Mouse (Mus musculus): ENCODE data around the gene Lpo. TPM values are rescaled to one million over a fixed set of nuclear protein-coding genes. Genes with fewer than 3 reads are reported as not detected.
"Not testable (repeated sequence)": the region's sequence is repeated elsewhere in the genome, so short reads cannot be mapped to it uniquely, and the experiment has no call there.

The Lpo gene
- under 1 TPM; 0.40 to 0.91 (median 0.69) TPM for total RNA-seq (2022)

- no peak for DNase-seq (ENCODE audit: low spot score in 2 of 2)
Measured at GRCm38 (mm10) chr11:87828239-87828900, at the start of gene Lpo. Gene Lpo (minus strand): TSS chr11:87828289.

DNA sequence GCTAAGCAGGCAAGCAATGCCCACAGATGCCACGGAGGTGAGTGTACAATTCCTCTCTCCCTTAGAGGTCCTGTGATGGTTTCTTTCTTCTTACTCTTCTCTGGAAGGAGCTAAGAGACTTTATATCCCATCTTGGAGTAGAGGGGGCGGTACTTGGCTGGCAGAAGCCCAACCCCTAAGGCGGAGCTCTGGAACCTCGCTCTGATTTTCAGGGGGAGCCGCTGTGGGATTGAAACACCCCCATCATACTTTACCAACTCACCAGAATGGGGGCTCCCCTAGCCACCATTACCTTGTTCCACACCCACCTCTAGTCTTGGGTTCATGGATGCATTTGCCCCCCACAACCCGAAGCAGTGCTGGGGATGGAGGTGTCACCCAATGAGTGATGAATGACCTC, 47.3 kb upstream of the Lpo start, which contains the start of gene Epx:
TSS of gene Epx (minus strand) at position 101 of the 400 bp plus-strand sequence.
- DNase-seq (ENCODE audit: low spot score in 2 of 2): no peak

DNA sequence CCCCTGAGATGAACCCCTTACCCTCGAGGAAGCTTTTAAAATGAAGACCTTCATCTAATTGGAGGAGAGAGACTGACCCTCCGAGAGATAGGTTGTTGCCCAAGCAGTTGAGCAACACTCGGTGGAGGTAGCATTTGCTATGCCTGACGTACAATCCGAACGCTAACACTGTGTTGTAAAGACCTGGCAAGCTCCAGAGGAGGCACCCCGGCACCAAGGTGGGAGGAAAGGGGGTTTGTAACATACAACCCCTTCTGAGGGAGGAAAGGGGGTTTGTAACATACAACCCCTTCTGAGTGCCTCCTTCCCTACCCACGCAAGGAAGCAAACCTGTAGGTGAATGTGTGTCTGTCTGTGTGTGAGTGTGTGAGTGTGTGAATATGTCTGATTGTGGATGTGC, 43.7 kb upstream of the Lpo start:
- DNase-seq (ENCODE audit: low spot score in 2 of 2): no peak

- DNase-seq (ENCODE audit: low spot score in 2 of 2): no peak
Measured at GRCm38 (mm10) chr11:87870096-87870495, 42.0 kb upstream of the Lpo start.

DNA sequence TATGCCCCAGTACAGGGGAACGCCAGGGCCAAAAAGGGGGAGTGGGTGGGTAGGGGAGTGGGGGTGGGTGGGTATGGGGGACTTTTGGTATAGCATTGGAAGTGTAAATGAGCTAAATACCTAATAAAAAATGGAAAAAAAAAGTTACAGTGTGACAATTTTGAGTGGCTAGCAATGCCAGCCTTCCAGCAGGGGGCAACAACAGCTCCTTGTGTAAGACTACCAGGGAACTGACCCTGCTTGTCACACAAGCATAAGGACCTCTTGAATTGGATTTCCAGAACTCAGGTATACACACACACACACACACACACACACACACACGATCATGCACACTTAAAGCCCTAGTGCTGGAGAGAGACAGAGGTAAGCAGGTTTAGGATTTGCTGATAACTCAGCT, 38.8 kb upstream of the Lpo start:
- not testable (repeated sequence) for DNase-seq (ENCODE audit: low spot score in 2 of 2)

- DNase-seq (ENCODE audit: low spot score in 2 of 2): no peak
Measured at GRCm38 (mm10) chr11:87862805-87863204, 34.7 kb upstream of the Lpo start.

DNA sequence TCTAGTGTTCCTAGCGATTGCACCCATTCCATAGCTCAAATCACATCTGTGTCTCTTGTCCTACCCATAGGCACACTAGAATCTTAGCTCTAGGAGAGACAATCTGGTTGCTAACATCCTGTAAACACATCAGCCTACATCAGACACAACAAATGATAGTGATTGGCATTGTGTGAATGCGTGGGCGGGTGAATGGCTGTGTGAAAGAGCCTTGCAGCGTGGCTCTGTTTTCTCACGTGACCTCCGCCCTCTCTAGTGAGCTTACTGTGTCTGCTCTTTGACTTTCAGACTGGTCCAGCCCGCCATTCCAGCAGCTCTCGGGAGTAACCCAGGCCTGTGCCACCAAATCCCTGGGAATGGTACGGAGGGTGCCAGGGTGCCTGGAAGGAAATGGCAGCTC, 32.3 kb upstream of the Lpo start:
- DNase-seq (ENCODE audit: low spot score in 2 of 2): no peak

DNA sequence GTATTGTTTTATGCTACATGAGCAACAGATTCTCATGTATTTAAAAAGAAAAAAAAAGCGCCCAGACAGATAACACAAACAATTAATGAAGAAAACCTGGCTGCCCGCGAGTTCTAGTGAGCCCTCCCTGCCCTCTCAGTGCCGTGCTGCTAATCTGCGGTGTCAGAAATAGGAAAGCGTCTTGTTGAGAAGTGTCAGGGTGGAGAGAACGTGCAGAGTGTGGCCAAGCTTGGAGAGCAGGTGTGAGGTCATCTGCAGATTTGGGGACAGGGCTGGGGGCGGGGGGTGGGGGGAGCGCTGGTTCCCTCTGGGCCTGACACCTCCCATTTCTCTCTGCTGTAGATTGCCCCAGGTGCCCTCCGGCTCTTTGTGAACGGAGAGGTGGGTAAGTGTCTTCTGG, 31.2 kb upstream of the Lpo start:
- no peak for DNase-seq (ENCODE audit: low spot score in 2 of 2)

GRCm38 (mm10) chr11:87854550-87854949, 26.5 kb upstream of the Lpo start:
- DNase-seq (ENCODE audit: low spot score in 2 of 2): no peak

DNA sequence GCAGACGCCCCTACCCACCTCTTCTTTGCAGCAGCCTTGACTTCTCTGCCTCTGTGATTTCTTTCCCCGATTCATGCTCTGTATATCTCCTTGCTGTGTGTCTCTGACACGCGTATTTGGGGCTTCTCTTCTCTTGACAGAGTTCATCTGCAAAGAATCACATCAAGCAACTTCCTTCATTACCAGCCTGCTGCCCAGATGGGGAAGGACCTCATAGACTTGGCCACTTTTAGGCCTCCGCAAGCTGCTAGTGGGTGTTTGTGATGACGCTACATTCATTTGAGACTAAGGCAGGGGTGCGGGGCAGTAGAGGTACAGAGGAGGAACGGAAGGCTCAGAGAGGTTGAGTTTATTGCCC, 25.5 kb upstream of the Lpo start:
- peak; percentile 24 to 27 for DNase-seq (ENCODE audit: low spot score in 2 of 2)

DNA sequence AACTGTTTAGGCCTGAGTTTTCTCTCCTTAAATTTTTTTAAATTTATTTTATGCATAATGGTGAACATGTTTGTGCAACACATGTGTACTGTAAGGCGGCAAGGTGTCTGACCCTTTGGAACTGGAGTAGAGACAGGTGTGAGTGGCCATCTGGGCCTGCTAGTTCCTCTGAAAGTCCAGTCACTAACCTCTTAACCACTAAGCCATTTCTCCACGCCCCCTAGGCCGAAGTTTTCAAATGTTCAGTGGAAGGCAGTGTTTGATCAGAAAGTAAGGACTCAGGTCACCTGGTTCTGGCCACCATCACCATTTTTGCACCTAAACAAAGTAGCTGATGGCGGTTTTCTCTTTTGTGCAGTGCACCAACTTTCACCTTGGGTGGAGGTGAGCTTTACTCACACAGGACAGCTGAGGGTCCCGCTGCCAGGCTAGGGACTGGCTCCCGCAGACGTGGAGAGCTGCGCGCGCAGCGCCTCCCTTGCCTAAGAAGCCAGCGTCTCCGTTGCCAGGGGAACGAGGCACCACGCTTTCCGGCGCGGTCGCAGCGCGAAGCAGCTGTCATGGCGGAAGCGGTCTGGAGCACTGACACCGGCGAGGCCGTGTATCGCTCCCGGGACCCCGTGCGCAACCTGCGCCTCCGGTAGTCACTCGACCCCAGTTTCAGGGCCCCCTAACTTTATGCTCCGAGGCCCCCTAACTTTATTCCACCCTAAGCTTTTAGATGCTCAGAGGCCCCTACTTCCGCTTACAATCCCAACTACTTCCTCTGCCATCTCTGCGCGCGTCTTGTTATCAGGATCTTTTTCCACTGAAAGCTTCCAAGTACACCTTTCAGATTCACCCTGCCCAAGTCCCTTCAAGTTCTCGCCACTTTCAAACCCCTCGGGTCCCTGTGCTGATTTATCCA, 24.9 kb upstream of the Lpo start, which contains the start of gene Mks1:
TSS of gene Mks1 (plus strand) at position 526 of the 907 bp plus-strand sequence.
- DNase-seq (ENCODE audit: low spot score in 2 of 2): peak; percentile 85 to 88

GRCm38 (mm10) chr11:87847884-87848283, 19.8 kb upstream of the Lpo start:
- no peak for DNase-seq (ENCODE audit: low spot score in 2 of 2)

GRCm38 (mm10) chr11:87846968-87847600, 19.0 kb upstream of the Lpo start:
- DNase-seq (ENCODE audit: low spot score in 2 of 2): no peak

DNA sequence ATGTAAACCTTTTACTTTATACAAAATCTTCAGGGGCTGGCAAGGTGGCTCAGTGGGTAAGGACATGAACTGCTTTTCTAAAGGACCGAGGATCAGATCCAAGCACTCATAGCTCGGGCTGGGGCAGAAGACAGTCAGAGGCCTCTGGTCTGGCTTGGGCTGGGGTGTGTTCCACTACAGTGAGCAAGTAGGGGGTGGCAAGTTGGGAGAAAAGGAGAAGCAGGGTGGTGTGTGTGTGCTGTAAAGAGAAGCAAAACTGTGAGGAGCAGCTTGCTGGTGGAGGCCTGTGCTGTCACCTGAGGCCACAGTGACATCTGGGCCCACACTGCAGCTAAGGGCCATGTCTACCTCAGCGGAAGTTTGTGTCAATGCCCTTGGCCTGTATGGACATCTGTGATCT, 13.3 kb upstream of the Lpo start:
- no peak for DNase-seq (ENCODE audit: low spot score in 2 of 2)

GRCm38 (mm10) chr11:87840676-87841075, 12.6 kb upstream of the Lpo start:
- DNase-seq (ENCODE audit: low spot score in 2 of 2): no peak

GRCm38 (mm10) chr11:87821502-87821901, 6.6 kb downstream of the Lpo start:
- no peak for DNase-seq (ENCODE audit: low spot score in 2 of 2)

DNA sequence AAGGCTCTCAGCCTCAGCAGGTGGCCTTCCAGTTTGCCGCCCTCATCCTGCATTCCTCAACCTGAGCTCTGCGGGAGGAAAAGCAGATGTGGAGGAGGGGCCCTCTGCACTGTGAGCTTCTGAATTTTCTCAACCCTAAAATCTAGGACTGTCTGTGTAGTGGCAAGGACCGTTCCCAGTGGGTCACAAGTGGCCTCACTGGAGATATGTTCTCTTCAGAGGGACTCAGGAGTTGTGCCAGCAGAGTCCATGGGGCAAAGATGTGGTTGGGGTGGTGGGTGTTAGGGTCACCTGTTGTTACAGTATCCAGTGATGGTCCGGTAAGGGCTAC, 10.7 kb downstream of the Lpo start:
- no peak for DNase-seq (ENCODE audit: low spot score in 2 of 2)

DNA sequence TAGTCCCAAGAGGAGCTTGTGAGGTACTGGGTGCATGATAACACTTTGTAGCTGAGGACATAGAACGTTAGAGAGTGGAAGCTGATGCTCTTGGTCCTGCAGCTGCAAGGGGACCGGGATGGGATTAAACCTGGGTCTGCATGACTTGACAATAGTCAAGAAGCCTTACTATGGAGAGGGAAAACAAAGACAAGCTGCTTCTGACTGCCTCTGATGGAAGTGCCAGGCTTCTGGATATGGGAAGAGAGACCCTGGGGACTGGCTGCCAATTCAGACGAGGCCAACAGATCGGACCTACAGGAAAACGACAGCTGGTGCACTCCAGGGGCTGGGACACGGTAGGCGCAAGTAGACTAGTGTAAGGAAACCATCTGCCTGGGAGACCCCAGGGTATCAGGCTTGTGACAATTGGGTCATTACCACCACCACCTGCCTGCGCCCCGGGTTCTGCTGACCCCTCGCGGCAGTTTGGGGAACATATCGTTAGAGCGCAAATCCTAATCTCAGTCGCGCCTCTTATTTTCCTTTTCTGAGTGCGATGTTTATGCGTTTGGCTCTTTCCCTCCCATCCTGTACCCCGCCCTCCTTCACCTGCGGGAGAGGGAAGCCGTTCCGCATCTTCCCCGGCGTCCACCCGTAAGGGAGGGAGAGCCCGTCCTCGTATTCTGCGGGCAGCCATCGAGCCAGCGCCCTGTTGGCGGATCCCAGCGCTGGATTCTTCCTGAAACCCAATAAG, 11.2 kb downstream of the Lpo start:
- peak in 1 of 2 experiments; percentile 48 for DNase-seq (ENCODE audit: low spot score in 2 of 2)

DNA sequence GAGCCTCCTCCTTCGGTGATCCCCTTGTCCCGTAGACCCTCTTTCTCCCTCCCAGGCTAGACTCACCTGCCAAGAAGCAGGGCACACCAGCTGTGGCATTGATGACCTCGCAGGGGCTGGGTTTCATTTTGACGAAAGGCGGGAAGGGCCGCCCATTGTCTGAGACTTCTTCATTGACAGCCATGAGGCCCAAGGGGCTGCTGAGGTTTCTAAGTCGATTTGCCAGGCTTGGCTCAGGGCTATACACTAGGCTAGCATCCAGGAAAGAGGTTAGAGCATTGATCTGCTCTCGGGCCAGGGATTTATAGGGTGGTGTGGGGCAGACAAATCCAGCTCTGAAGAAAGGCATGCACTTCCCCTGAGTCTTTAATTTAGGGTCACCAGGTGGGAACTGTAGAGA, 13.3 kb downstream of the Lpo start:
- no peak for DNase-seq (ENCODE audit: low spot score in 2 of 2)

DNA sequence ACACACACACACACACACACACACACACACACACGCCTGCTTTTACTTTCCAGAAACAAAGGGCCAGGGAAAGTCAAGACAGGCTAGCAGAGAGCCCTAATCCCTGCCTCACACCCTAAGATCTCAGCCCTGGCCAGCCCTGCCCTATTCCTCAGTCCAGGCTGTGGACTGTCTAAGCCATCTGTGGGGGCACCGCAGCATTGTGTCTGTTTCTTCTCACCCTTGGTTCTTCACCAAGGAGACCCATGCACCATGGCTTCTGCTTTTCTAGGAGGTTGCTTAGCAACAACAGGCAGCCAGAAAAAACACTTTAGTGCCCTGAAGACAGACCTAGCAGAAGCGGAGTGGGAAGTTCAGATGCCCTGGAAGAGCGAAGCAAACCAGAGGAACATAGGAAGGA, 16.7 kb downstream of the Lpo start:
- no peak for DNase-seq (ENCODE audit: low spot score in 2 of 2)

GRCm38 (mm10) chr11:87808236-87808635, 19.9 kb downstream of the Lpo start:
- no peak for DNase-seq (ENCODE audit: low spot score in 2 of 2)

DNA sequence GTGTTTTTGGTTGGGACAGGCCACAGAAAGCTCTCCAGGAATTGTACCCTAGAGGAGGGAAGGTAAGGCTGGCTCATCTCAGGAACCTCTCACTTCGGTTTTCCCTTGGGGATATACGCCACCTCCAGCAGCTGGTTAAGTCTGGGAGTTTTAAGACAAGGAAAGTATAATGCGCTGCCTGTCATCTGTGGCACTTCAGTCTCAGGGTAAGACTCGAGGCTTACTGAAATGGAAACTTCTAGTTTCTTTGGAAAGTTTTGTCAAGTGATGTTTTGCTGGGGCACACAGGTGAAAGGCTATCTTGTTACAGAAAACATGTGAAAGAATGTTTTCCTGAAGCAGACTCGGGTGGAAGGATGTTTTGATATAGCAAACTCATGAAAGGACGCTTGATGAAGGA, 20.7 kb downstream of the Lpo start:
- no peak for DNase-seq (ENCODE audit: low spot score in 2 of 2)
